Mouse (Mus musculus): Measurements from ENCODE around the gene Gdpd1. TPM values are rescaled to one million over a fixed set of nuclear protein-coding genes. Genes with fewer than 3 reads are reported as not detected.
"Not testable (repeated sequence)": the region's sequence is repeated elsewhere in the genome, so short reads cannot be mapped to it uniquely, and the experiment has no call there.

Gdpd1 gene
- polyA plus RNA-seq, 1 experiment, result 1.7 TPM

- H3K36me3 ChIP-seq (ENCODE audit: control insufficient read depth, insufficient read depth, low read length), result no peaks in the 10 kb centered on the region
- TF ChIP-seq CTCF (conservative IDR thresholded peaks at IDR 0.05; ENCODE audit: insufficient read depth, insufficient read length, low read depth, low read length) (no peak), POLR2A (IDR thresholded peaks at IDR 0.05; ENCODE audit: low read depth, low read length) (no peak)
- DNase-seq, result no peak
- WGBS, result 84% methylated on average over 6 of the region's 6 CpGs
- H3K27me3 ChIP-seq (replicated peaks; ENCODE audit: control insufficient read depth, insufficient read depth, low read length), result no peaks in the 10 kb centered on the region
- no peak overlapping the region for H3K4me3 ChIP-seq (ENCODE audit: insufficient read depth, low read depth, low read length)
- H3K27ac ChIP-seq (ENCODE audit: insufficient read depth, low read depth, low read length), result no peak overlapping the region
- no peaks in the 10 kb centered on the region for H3K4me1 ChIP-seq (ENCODE audit: control insufficient read depth, insufficient read depth, low read length)
Measured at GRCm38 (mm10) chr11:87056286-87056685, 17.6 kb downstream of the Gdpd1 start.

- not testable (repeated sequence) for H3K27me3 ChIP-seq (replicated peaks; ENCODE audit: control insufficient read depth, insufficient read depth, low read length); H3K27ac ChIP-seq (ENCODE audit: insufficient read depth, low read depth, low read length); H3K4me1 ChIP-seq (ENCODE audit: control insufficient read depth, insufficient read depth, low read length); DNase-seq; H3K36me3 ChIP-seq (ENCODE audit: control insufficient read depth, insufficient read depth, low read length); H3K4me3 ChIP-seq (ENCODE audit: insufficient read depth, low read depth, low read length)
- 96% methylated on average over 7 of the region's 7 CpGs for WGBS
Measured at GRCm38 (mm10) chr11:87048900-87049299, 25.0 kb downstream of the Gdpd1 start.

GRCm38 (mm10) chr11:87046968-87047367, 26.9 kb downstream of the Gdpd1 start:
- TF ChIP-seq CTCF (conservative IDR thresholded peaks at IDR 0.05; ENCODE audit: insufficient read depth, insufficient read length, low read depth, low read length) (no peak), POLR2A (IDR thresholded peaks at IDR 0.05; ENCODE audit: low read depth, low read length) (no peak)
- Histone ChIP-seq H3K4me3 (ENCODE audit: insufficient read depth, low read depth, low read length) (no peak overlapping the region), H3K4me1 (ENCODE audit: control insufficient read depth, insufficient read depth, low read length) (no peaks in the 10 kb centered on the region), H3K36me3 (ENCODE audit: control insufficient read depth, insufficient read depth, low read length) (no peaks in the 10 kb centered on the region), H3K27me3 (replicated peaks; ENCODE audit: control insufficient read depth, insufficient read depth, low read length) (no peaks in the 10 kb centered on the region), H3K27ac (ENCODE audit: insufficient read depth, low read depth, low read length) (no peak overlapping the region)
- 88% methylated on average over 5 of the region's 5 CpGs for WGBS
- DNase-seq, result no peak

GRCm38 (mm10) chr11:87043052-87043451, 30.8 kb downstream of the Gdpd1 start:
- Histone ChIP-seq H3K4me1 (ENCODE audit: control insufficient read depth, insufficient read depth, low read length) (no peaks in the 10 kb centered on the region), H3K27me3 (replicated peaks; ENCODE audit: control insufficient read depth, insufficient read depth, low read length) (no peaks in the 10 kb centered on the region), H3K4me3 (ENCODE audit: insufficient read depth, low read depth, low read length) (no peak overlapping the region), H3K36me3 (ENCODE audit: control insufficient read depth, insufficient read depth, low read length) (no peaks in the 10 kb centered on the region), H3K27ac (ENCODE audit: insufficient read depth, low read depth, low read length) (no peak overlapping the region)
- TF ChIP-seq CTCF (conservative IDR thresholded peaks at IDR 0.05; ENCODE audit: insufficient read depth, insufficient read length, low read depth, low read length) (no peak), POLR2A (IDR thresholded peaks at IDR 0.05; ENCODE audit: low read depth, low read length) (no peak)
- WGBS, result 85% methylated on average over 3 of the region's 3 CpGs
- DNase-seq, result no peak

GRCm38 (mm10) chr11:87039307-87039963, 34.4 kb downstream of the Gdpd1 start:
- Histone ChIP-seq H3K4me3 (ENCODE audit: insufficient read depth, low read depth, low read length) (no peak overlapping the region), H3K4me1 (ENCODE audit: control insufficient read depth, insufficient read depth, low read length) (no peaks in the 10 kb centered on the region), H3K36me3 (ENCODE audit: control insufficient read depth, insufficient read depth, low read length) (no peaks in the 10 kb centered on the region), H3K27ac (ENCODE audit: insufficient read depth, low read depth, low read length) (no peak overlapping the region), H3K27me3 (replicated peaks; ENCODE audit: control insufficient read depth, insufficient read depth, low read length) (no peaks in the 10 kb centered on the region)
- DNase-seq, result peak; percentile 7
- TF ChIP-seq CTCF (conservative IDR thresholded peaks at IDR 0.05; ENCODE audit: insufficient read depth, insufficient read length, low read depth, low read length) (no peak), POLR2A (IDR thresholded peaks at IDR 0.05; ENCODE audit: low read depth, low read length) (no peak)
- 65% methylated on average over 9 of the region's 9 CpGs for WGBS

GRCm38 (mm10) chr11:87036180-87036579, 37.7 kb downstream of the Gdpd1 start:
- no peak for TF ChIP-seq POLR2A (IDR thresholded peaks at IDR 0.05; ENCODE audit: low read depth, low read length)
- TF ChIP-seq CTCF (conservative IDR thresholded peaks at IDR 0.05; ENCODE audit: insufficient read depth, insufficient read length, low read depth, low read length), result peak; percentile 21; the same call in 1 of the 2 replicates
- Histone ChIP-seq H3K27me3 (replicated peaks; ENCODE audit: control insufficient read depth, insufficient read depth, low read length) (no peaks in the 10 kb centered on the region), H3K27ac (ENCODE audit: insufficient read depth, low read depth, low read length) (no peak overlapping the region), H3K36me3 (ENCODE audit: control insufficient read depth, insufficient read depth, low read length) (no peaks in the 10 kb centered on the region), H3K4me3 (ENCODE audit: insufficient read depth, low read depth, low read length) (no peak overlapping the region), H3K4me1 (ENCODE audit: control insufficient read depth, insufficient read depth, low read length) (no peaks in the 10 kb centered on the region)
- no peak for DNase-seq
- WGBS, result 76% methylated on average over 4 of the region's 4 CpGs

- WGBS, result 95% methylated on average over 3 of the region's 3 CpGs
Measured at GRCm38 (mm10) chr11:87028212-87028611, 45.6 kb downstream of the Gdpd1 start.

More at GRCm38 (mm10) chr11:87028212-87028611, 45.6 kb downstream of the Gdpd1 start:
- Histone ChIP-seq H3K27me3 (replicated peaks; ENCODE audit: control insufficient read depth, insufficient read depth, low read length) (no peaks in the 10 kb centered on the region), H3K4me3 (ENCODE audit: insufficient read depth, low read depth, low read length) (no peak overlapping the region), H3K36me3 (ENCODE audit: control insufficient read depth, insufficient read depth, low read length) (no peaks in the 10 kb centered on the region), H3K27ac (ENCODE audit: insufficient read depth, low read depth, low read length) (no peak overlapping the region), H3K4me1 (ENCODE audit: control insufficient read depth, insufficient read depth, low read length) (0 out of 2 replicates have a peak, but pooled peaks cover 4% of the 10 kb centered on the region)
- no peak for TF ChIP-seq POLR2A (IDR thresholded peaks at IDR 0.05; ENCODE audit: low read depth, low read length)
- TF ChIP-seq CTCF (conservative IDR thresholded peaks at IDR 0.05; ENCODE audit: insufficient read depth, insufficient read length, low read depth, low read length), result no peak
- DNase-seq, result no peak
